Mouse (Mus musculus) T-helper 1 cell (primary cell): Measurements from ENCODE around the gene Cdkl4.

Experiments used
- in situ Hi-C: fragments of 300-600 bp; cut with MboI, MseI; formaldehyde crosslinking; loops from one replicate; pipeline ENCODE4 v1.15.1; 2025; ENCODE audit warnings: high pct_unique_total_duplicates

The Cdkl4 gene

GRCm38 (mm10) chr17:80480031-80480854, 97.4 kb downstream of the Cdkl4 start, which contains the start of gene Sos1:
Gene Sos1 (minus strand): TSS chr17:80480453.
- in situ Hi-C loops, result loop anchor here (5.0 kb wide), 1 partner anchor 72 kb away; no protein-coding TSS in a partner anchor

DNA sequence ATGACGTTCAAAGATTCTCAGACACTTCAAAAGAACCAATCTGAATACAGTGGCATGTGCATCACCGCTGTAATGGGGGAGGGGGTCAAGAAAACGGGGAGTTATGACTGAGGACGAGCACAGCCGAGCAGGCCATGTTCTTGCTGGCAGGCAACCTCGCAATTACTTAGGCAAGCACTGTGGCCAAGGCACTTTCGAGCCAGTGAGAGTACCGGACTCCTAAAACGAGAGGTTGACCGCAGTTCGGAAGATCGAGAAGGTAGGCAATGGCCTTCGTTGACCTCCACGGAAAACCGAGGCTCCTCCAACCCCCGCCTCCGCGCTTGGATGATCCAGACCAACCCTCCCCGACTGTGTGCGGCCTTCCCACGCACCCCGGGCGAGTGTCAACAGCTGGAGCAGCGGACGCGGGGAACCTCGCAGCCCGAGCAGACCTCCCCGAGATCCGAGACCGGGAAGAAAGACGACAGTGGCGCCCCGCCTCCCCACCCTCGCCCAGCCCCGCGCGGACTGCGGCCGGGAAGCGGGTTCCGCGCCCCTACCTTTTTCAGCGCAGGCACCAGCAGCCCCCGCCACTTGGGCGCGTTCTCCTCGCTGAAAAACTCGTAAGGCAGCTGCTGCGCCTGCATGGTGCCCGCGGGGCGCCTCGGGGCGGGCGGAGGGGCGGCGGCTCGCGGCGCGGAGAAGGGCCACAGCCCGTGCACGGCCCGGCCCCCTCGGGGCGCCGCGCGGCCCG, 98.2 kb downstream of the Cdkl4 start:
- in situ Hi-C loops, result loop anchor here (5.0 kb wide), 1 partner anchor 73 kb away; no protein-coding TSS in a partner anchor

DNA sequence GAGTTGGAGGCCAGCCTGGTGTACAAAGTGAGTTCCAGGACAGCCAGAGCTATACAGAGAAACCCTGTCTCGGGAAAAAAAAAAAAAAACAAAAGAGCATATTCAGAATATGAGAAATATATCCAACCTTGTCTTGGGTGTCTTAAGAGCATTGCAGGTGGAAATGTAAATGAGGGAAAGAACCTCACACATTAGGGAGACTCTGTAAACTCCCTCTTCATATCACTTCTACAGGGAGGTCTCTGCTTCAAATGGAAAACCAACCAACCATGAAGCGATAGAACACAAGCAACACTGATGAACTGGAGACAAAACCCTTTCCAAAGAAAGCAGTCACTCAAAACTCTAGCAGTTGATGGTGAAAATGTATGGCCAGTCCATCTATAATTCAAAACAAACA, 99.9 kb downstream of the Cdkl4 start:
- in situ Hi-C loops, result no loop called here

GRCm38 (mm10) chr17:80476496-80476895, 101.1 kb downstream of the Cdkl4 start:
- in situ Hi-C loops, result no loop called here
